Mouse (Mus musculus): ENCODE data around the gene Nup210l.

- TF ChIP-seq POLR2A (IDR thresholded peaks at IDR 0.05; ENCODE audit: extremely low read depth, insufficient read depth, low read length) (no peak), CTCF (IDR thresholded peaks at IDR 0.05; ENCODE audit: low read depth, low read length) (no peak)
Observed at GRCm38 (mm10) chr3:90209908-90210566, 106.1 kb downstream of the Nup210l start.

Data from liver, adult 2 months (tissue).